Mouse (Mus musculus) adrenal gland, adult 18-20 months (tissue): Measurements from ENCODE around the gene Kng2. TPM values are rescaled to one million over a fixed set of nuclear protein-coding genes. Genes with fewer than 3 reads are reported as not detected.
"Not testable (repeated sequence)": the region's sequence is repeated elsewhere in the genome, so short reads cannot be mapped to it uniquely, and the experiment has no call there.

Experiments used
- DNase-seq, 2 experiments: peaks; one replicate each; pipeline ENCODE4 v3.0.0; 2021 to 2022; ENCODE audit warnings: low spot score in 2 of 2
- long read RNA-seq, 2 experiments: library from polyadenylated mRNA; stranded (forward); transcript quantifications; one replicate each; pipeline ENCODE4 v2.0.0; 2021
- total RNA-seq, 2 experiments: library from RNA; stranded (reverse); gene quantifications; 1 replicate in 1 of 2; 2 replicates in 1 of 2; pipeline ENCODE4 v1.2.3; 2021

Gene Kng2
- total RNA-seq, result 10 to 100 TPM; 11.9 to 31.8 TPM
- long read RNA-seq, experiment 1, transcript Kng2-203 (11 exons, 1,577 nt), result major isoform, 24 of 25 reads
- long read RNA-seq, experiment 1, partial matches to known transcripts, result 0 of 25 reads
- long read RNA-seq, experiment 1, other reads (novel, unspliced or antisense), result 0 of 25 reads
- long read RNA-seq, experiment 2, transcript Kng2-203 (11 exons, 1,577 nt), result major isoform, 10 of 12 reads
- long read RNA-seq, experiment 2, partial matches to known transcripts, result 0 of 12 reads
- long read RNA-seq, experiment 2, other reads (novel, unspliced or antisense), result 1 of 12 reads

GRCm38 (mm10) chr16:23028966-23029600, at the start of gene Kng2:
Gene Kng2 (minus strand): TSS chr16:23029482.
- not testable (repeated sequence) for DNase-seq

- DNase-seq, result peak in 1 of 2 experiments; percentile 17
Observed at GRCm38 (mm10) chr16:23077516-23077915, 48.2 kb upstream of the Kng2 start.

- not testable (repeated sequence) for DNase-seq
Observed at GRCm38 (mm10) chr16:23060781-23061325, 31.6 kb upstream of the Kng2 start.

DNA sequence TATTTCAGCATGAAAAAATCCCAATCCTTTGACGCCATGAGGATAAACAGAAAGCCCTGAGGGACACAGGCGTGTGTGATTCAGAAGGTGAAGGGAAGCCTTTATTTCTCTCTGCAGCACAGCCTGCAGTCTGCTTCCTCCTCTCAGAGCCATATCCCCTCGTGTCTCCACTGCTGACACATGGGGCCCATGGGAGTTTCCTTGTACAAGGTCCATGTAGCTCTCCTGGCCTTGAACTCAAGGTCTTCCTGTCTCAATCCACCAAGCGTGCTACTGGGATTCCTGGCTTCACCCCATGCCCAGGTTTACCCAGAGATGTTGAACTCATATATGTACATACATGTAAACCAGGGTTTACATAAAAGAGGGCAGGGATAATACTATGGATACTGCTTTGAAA, 30.3 kb upstream of the Kng2 start:
- DNase-seq, result not testable (repeated sequence)

- not testable (repeated sequence) for DNase-seq
Observed at GRCm38 (mm10) chr16:23057668-23058447, 28.6 kb upstream of the Kng2 start, which contains the start of gene Kng1. Gene Kng1 (plus strand): TSS chr16:23057865.

DNA sequence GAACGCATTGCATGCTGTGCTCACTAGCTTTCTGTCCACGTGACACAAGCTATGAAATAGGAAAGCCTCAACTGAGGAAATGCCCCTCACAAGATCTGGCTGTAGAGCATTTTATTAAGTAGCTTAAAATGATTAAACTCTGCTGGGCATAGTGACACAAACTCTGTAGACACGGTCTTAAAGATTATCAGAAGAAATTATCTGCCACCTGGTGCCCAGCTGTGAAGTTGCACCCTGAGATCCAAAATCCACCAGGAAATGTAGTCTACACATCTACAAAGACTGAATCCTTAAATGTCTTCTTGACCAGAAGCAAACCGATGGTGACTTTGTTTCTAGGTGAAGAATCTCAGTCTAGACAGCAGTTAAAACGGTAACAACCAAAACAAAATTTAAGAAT, 17.0 kb upstream of the Kng2 start:
- peak in 1 of 2 experiments; percentile 13 for DNase-seq

DNA sequence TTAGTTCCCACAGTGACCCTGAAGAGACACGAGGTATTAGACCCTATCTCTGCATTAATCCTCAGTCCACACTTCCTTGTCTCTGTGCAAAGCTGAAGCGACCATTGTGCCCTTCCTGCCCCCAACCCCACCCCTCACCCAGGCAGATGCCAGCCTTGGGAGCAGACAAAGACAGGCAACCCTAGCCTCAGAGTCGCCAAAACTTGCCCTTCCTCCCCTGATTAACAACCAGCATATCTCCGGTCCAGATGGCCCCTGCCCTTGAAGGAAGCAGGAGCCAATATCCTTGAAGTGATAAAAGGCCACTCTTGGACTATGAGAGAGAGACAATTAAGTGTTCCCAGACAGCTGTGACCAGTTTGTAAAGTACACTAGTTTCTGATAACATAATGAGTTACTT, 11.6 kb upstream of the Kng2 start:
- no peak for DNase-seq

DNA sequence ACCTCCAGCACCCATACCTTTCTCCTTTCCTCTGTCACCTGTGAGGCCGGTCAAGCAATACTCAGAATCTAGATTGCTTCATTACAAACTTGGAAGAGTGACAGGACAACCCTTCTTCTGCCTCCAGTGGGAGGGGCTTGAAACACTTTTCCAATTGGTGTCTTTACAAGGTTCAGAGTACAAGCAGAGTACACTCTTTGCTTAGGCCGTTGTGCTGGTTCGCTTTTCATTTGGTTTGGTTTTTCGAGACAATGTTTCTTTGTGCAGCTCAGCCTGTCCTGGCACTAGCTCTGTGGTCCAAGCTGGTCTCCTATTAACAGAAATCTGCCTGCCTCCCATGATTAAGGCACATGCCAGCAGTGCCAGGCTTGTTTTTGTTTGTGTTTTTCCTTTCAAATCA, 10.0 kb upstream of the Kng2 start:
- no peak for DNase-seq

- no peak for DNase-seq
Observed at GRCm38 (mm10) chr16:23037744-23038143, 8.5 kb upstream of the Kng2 start.

DNA sequence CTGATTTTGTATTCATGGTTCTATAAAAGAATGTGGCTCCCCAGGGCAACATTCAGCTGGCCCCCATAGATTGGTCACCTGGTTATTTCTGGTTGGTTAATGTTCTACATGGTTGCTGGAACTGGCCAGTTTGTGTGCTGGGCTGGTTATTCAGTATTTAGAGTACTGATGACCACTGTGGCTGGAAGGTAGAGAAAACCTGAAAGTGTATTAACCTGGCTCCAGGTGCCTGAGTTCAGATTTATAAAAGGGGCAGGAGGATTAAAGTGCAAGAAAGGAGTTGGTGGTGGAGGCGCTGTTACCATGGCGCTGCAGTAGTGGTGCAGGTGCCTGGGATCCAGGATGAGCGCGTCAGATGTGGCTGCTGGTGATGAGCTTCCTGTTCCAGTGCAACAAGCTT, 4.4 kb upstream of the Kng2 start:
- DNase-seq, result no peak

DNA sequence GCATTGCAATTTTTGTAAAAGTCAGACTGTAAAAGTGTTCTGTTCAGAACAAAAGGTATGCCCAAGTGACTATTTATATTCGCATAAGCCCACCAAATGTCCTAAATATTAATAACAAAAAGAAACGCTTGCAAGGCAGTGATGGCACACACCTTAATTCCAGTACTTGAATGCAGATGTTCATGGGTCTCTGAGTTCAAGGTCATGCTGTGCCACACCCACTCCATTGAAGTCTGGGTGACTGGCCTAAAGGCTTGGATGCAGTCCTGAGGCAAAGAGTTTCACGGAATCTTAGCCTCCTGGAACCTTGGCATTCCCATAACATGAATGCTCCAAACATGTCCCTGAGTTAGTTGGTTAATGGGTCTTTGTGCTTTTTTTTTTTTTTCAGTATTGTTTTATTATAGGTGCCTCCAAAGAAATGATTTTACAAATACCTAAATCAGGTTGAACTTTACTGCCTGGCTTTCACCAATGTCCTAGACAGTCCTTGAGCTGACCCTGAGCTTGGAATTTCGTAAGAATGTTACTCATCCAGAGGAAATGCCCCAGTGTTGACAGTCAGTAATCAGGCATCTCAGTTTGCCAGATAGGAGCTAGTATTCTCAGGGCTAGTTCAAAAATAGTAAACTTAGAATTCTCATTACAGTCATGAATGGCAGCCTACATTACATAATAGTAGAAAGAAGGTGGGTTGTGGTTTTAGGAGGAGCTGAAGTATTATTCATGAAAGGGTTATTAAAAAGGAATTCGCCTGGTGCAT, 1.6 kb upstream of the Kng2 start:
- no peak for DNase-seq

- DNase-seq, result not testable (repeated sequence)
Observed at GRCm38 (mm10) chr16:23027341-23027740, 1.9 kb downstream of the Kng2 start.

- no peak for DNase-seq
Observed at GRCm38 (mm10) chr16:23026582-23026981, 2.7 kb downstream of the Kng2 start.

DNA sequence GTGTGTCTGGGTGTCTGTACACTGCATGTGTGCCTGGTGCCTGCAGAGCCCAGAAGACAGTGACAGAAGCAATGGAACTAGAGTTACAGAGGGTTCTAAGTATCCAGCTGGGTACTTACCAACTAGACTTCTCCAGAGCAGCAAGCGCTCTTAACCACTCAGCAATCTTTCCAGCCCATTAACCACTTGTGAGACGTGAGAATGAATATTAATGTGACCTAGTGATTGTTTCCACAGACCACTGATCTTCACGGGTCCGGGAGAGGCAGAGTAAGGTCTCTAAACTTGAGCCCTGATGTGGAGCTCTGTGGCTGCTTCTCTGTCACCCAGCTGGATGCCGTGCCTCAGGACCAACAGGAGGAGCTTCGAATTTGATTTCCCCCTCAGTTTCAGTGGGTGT, 4.2 kb downstream of the Kng2 start:
- no peak for DNase-seq

- DNase-seq, result not testable (repeated sequence)
Observed at GRCm38 (mm10) chr16:23020571-23020970, 8.7 kb downstream of the Kng2 start.

- not testable (repeated sequence) for DNase-seq
Observed at GRCm38 (mm10) chr16:23014645-23015044, 14.6 kb downstream of the Kng2 start.

DNA sequence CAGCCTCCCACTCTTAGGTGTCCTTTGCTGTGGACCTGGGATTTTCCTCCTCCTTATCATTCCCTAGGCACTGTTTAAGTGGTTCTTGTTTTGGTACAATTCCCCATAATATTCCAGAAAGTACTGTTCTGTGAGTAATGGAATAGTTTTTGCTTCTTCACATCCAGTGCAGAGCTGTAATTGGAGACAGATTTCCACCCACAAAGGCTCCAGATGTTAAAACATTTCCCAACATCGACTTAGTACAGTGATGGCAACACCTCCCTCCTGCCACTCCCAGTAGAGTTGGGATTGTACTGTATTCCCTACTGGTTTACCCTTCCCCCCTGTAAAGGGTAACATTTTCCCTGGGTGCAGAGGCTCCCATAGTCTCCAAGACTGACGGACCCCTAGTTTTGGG, 15.5 kb downstream of the Kng2 start:
- not testable (repeated sequence) for DNase-seq

DNA sequence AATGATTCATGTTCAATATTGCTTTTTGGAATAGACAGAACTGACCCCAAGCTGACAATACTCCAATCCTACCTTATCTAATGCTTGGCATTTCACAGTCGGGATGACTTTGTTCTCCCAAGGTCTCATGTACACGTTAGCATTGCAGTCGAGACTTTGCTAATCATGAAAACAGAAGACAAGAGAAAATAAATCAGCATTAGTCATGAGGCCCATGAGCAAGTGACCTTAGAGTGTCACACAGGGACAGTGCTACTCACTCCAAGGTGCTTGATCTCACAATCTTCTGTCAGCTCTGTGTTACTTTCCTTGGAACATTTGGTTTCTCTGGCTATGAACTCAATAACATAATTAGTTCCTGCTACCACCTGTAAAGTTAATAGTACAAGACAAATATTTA, 32.3 kb downstream of the Kng2 start:
- peak in 1 of 2 experiments; percentile 2 for DNase-seq

DNA sequence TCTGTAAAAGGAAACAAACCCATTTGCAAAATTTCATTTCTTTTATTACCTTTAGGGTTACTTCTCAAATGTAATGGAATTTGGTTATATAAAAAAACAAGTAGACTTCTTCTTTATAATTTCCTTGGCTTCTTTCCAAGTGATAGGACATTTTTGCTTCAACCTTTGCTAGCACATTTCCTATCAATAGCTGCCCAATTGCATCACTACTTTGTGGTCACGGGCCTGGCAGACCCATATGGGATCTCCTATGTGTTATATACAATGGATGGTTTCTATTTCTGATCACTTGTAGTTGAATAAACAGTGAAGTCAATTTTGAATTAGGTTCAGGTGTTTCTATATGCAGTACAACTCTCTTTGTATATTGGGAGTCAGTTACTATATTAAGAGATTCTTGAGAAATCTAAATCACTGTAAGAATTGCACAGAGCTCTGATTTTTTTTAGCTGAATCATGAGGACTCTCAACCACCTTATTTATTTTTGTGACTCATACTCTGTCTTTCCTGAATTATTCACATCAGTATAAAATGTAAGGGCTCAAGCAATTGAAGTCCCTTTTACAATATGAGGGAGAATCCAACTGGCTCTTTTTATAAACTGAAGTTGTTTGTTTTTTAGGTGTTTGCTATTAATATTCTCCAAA, 61.8 kb downstream of the Kng2 start:
- DNase-seq, result no peak

DNA sequence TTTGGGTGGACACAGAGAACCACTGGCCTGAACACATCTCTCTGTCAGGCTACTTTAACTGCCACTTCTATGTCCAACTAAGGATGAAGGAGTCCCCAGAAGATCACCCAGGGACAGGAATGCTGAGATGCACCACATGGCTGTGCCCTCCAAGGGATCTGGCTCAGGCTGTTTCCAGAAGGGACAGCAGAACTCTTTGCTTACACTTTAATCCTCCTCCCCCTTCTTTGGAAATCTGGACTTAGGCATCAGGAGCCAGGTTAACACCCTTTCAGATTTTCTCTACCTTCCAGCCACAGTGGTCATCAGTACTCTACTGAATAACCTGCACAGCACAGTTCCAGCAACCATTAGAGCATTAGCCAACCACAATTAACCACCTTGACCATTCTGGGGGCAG, 66.0 kb downstream of the Kng2 start:
- no peak for DNase-seq
